Mouse (Mus musculus) heart, postnatal 4 days (tissue): ENCODE results near the gene 2310009B15Rik. TPM values are rescaled to one million over a fixed set of nuclear protein-coding genes. Genes with fewer than 3 reads are reported as not detected.

Experiments
- DNase-seq: peaks from one replicate; pipeline ENCODE4 v3.0.0; 2021
- total RNA-seq, 2 experiments: library from RNA; stranded (reverse); gene quantifications; 2 replicates each; pipeline ENCODE4 v1.2.3; 2021

Gene 2310009B15Rik
- total RNA-seq, 2 experiments from 2014 or later: 15.8 to 20.3 TPM

- DNase-seq: peak; percentile 22
Observed at GRCm38 (mm10) chr1:138842315-138842714, 14.3 kb downstream of the 2310009B15Rik start.

GRCm38 (mm10) chr1:138841306-138842095, 15.2 kb downstream of the 2310009B15Rik start:
- peak; percentile 47 for DNase-seq

GRCm38 (mm10) chr1:138840440-138841305, 16.0 kb downstream of the 2310009B15Rik start:
- DNase-seq: no peak

DNA sequence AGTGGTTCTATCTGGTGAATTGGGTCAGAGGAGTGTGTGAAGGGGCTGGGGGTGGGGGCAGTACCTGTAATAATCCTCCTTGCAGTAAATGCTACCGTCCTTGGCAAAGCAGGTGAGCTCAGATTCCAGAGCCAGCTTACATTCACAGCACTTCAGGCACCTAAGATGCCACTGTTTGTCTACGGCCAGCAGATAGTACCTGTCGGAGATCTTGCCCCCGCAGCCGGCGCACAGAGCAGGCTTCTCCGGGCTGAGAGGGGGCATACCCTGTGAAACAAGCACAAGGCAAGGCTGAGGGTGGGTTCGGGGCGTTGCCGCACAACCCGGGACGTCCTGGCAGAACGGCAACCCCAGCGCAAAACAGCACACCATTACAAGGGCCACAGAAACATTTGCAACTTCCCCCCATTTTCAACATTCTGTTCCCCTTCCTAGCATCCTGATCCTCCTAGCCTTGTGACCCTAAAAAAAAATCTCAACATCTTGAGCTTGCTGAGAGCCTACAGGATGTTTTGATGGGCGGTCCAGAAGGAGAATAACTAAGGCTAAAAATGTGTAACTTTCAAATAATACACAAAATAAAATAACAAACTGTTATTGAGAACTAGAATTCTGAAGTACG, 16.7 kb downstream of the 2310009B15Rik start:
- no peak for DNase-seq

DNA sequence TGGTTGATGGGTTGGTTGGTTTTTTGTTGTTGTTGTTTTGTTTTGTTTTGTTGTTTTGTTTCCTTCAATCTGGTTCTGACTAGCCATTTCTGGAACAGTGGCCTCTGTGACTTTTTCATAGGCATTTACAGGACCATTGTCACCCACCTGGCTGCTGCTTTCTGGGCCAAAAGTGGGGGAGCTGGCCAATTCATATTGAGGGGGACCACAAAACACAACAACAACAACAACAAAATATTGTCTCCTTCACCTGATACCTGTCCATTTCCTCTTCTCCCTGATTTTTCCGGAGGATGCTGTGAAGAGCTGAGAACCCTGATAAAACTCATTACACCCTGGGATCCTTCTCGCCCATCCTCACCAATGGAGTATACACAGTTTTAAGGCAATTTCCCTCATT, 17.4 kb downstream of the 2310009B15Rik start:
- DNase-seq: no peak

DNA sequence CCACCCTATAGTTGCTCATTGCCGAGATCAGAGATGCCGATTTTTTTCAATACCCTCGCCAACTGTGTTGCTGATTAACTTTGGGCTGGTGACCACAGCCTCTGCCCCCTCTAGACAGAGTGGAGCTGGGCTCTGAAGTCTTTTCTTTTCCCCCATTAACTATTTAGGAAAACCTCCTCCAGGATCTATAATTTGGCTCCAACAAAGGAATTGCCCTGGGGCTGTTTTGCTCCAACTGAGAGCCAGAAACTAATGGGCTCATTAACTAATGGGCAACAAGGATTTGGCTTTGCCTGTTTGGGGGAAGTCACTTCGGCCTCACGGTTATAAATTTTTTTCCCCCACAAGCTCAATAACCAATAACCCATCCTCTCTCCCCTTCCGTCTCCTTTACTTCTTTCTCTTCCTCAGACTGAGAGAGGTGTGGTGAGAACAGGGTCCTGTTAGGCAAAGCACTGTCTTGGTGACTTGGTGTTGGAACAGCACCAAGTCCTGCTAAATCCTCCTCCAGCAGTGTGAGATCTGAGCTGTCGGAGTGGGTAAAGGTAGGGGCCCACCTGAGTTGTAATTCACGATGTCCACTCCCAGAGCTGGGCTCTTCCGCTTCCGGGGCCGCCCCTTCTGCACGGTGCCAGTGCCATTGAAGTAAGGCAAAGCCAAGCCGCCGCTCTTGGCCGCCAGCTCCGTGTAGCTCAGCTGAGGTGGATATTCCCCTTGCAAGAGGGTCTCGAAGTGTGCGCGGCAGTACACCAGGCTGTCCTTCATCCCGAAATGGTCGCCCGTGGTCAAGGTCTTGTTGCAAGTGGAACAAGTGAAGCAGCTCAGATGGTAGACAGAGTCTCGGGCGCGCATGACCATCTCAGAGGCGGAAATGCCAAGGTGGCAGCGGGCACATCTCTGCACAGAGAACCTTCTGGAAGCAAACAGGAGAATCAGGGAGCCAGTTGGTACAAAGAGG, 18.6 kb downstream of the 2310009B15Rik start:
- DNase-seq: no peak

DNA sequence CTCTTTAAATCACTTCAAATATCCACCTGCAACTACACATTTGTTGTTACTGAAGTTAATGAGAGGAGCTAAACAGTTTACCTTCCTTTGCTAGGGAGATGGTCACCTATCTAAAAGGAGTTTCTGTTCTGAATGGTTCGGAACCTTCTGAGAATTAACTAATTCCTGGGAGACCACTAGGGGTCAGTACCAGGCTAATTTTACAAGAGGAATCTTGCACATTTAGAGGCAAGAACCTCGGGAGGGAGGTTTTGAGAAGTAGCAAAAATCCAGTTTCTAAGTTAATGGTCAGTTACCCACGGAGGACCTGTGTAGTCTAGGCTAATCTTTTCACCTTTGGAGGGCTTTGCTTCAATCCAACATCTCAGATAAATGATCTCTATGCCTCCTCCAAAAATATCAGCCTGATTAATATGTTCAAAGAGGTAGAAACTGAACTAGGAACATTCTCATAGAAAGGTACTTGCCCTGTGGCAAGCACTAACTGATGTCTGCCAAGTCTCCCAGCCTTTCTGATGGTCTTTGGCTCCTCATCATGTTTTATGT, 21.2 kb downstream of the 2310009B15Rik start:
- DNase-seq: peak; percentile 29

DNA sequence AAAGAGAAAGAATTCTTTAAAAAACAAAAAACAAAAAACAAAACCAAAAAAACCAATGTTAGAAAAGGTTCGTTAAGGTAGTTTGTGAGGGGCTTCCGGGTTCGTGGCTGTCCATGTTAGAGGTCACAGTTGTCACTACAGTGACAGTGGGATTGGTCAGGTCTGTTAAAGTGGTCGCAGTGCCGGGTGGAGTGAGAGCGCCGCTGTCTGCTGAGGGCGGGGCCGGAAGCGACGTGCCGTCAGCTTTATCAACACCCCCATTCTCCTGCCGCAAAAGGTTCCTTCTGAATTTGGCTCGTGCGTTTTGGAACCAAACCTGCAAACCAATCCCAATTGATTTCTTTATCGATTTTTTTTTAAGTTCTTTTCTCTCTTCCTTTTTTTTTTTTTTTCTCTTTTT, 25.3 kb downstream of the 2310009B15Rik start:
- peak; percentile 36 for DNase-seq

- no peak for DNase-seq
Observed at GRCm38 (mm10) chr1:138826841-138827240, 29.8 kb downstream of the 2310009B15Rik start.

DNA sequence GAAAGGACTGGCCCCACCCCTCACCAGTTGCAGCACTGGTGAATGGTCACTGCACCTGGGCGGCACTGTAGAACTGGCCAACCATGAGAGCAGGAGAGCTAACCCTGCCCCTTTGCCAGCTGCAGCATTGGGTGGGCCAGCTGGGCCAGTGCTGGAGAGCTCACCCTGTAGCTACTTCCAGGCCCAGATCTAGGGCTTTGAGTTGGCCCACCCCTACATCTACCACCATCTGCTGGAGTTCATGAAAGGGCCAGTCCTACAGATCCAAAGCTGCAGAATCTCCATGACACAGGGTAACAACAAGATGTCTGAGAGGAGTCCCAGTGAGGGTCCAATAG, 33.7 kb downstream of the 2310009B15Rik start:
- no peak for DNase-seq

GRCm38 (mm10) chr1:138822255-138822984, 34.2 kb downstream of the 2310009B15Rik start:
- no peak for DNase-seq

Other genes starting within 250 kb of the 2310009B15Rik start
- 10 to 100 TPM; 50.3 to 52.8 TPM for gene Nek7, start 236.7 kb downstream of the 2310009B15Rik start, total RNA-seq
- not detected for gene Lhx9, start 8.3 kb downstream of the 2310009B15Rik start, total RNA-seq
- gene Dennd1b, start 106.6 kb upstream of the 2310009B15Rik start, total RNA-seq: 10 to 100 TPM; 30.8 to 33.3 TPM